Mouse (Mus musculus): ENCODE data around the gene Pcyt1a.

DNA sequence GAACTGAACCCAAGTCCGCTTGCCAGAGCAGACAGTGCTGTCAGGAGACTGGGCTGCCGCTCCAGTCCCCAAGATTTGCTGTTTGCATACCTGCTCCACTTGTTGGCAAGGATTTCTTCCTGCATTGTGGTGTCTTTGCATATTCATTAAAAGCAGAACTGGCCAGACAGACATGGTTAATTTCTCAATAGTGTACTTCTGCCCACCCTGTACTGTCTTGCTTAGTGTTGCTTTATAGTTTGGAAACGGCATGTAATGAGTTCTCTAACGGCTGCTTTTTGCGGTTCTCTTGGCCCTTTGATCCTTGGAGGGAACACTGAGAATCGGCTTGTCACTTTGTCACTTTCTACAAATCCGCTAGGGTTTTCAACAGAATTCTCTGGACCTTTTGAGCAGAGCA lies 70.7 kb downstream of the Pcyt1a start:
- TF ChIP-seq GATA1 (IDR thresholded peaks at IDR 0.05; ENCODE audit: borderline replicate concordance, low read length) (no peak), FLI1 (IDR thresholded peaks at IDR 0.05; ENCODE audit: low read length) (no peak)
